Mouse (Mus musculus): ENCODE data around the gene Wfdc1.

Gene Wfdc1

GRCm38 (mm10) chr8:119637381-119637780, 28.8 kb upstream of the Wfdc1 start:
- no peak for DNase-seq (ENCODE audit: extremely low read depth, insufficient read length, low spot score)

GRCm38 (mm10) chr8:119638261-119638660, 27.9 kb upstream of the Wfdc1 start:
- DNase-seq (ENCODE audit: extremely low read depth, insufficient read length, low spot score), result no peak

- no peak for DNase-seq (ENCODE audit: extremely low read depth, insufficient read length, low spot score)
Measured at GRCm38 (mm10) chr8:119639798-119640197, 26.4 kb upstream of the Wfdc1 start.

GRCm38 (mm10) chr8:119641058-119641457, 25.1 kb upstream of the Wfdc1 start:
- no peak for DNase-seq (ENCODE audit: extremely low read depth, insufficient read length, low spot score)

- no peak for DNase-seq (ENCODE audit: extremely low read depth, insufficient read length, low spot score)
Measured at GRCm38 (mm10) chr8:119642960-119643359, 23.2 kb upstream of the Wfdc1 start.

GRCm38 (mm10) chr8:119644429-119644960, 21.7 kb upstream of the Wfdc1 start:
- no peak for DNase-seq (ENCODE audit: extremely low read depth, insufficient read length, low spot score)

GRCm38 (mm10) chr8:119644981-119645597, 21.1 kb upstream of the Wfdc1 start:
- no peak for DNase-seq (ENCODE audit: extremely low read depth, insufficient read length, low spot score)

- no peak for DNase-seq (ENCODE audit: extremely low read depth, insufficient read length, low spot score)
Measured at GRCm38 (mm10) chr8:119646197-119646596, 20.0 kb upstream of the Wfdc1 start.

GRCm38 (mm10) chr8:119646846-119647245, 19.3 kb upstream of the Wfdc1 start:
- DNase-seq (ENCODE audit: extremely low read depth, insufficient read length, low spot score), result no peak

- no peak for DNase-seq (ENCODE audit: extremely low read depth, insufficient read length, low spot score)
Measured at GRCm38 (mm10) chr8:119651324-119651723, 14.8 kb upstream of the Wfdc1 start.

- no peak for DNase-seq (ENCODE audit: extremely low read depth, insufficient read length, low spot score)
Measured at GRCm38 (mm10) chr8:119656709-119657464, 9.3 kb upstream of the Wfdc1 start.

- peak; percentile 43 for DNase-seq (ENCODE audit: extremely low read depth, insufficient read length, low spot score)
Measured at GRCm38 (mm10) chr8:119661081-119661480, 5.1 kb upstream of the Wfdc1 start.

- no peak for DNase-seq (ENCODE audit: extremely low read depth, insufficient read length, low spot score)
Measured at GRCm38 (mm10) chr8:119661892-119662291, 4.3 kb upstream of the Wfdc1 start.

GRCm38 (mm10) chr8:119663440-119663839, 2.7 kb upstream of the Wfdc1 start:
- no peak for DNase-seq (ENCODE audit: extremely low read depth, insufficient read length, low spot score)

GRCm38 (mm10) chr8:119665270-119665669, 895 bp upstream of the Wfdc1 start:
- no peak for DNase-seq (ENCODE audit: extremely low read depth, insufficient read length, low spot score)

- no peak for DNase-seq (ENCODE audit: extremely low read depth, insufficient read length, low spot score)
Measured at GRCm38 (mm10) chr8:119668447-119668846, 2.3 kb downstream of the Wfdc1 start.

GRCm38 (mm10) chr8:119669284-119669683, 3.1 kb downstream of the Wfdc1 start:
- no peak for DNase-seq (ENCODE audit: extremely low read depth, insufficient read length, low spot score)

- DNase-seq (ENCODE audit: extremely low read depth, insufficient read length, low spot score), result peak; percentile 48
Measured at GRCm38 (mm10) chr8:119670419-119671091, 4.4 kb downstream of the Wfdc1 start.

GRCm38 (mm10) chr8:119673976-119674555, 7.9 kb downstream of the Wfdc1 start:
- no peak for DNase-seq (ENCODE audit: extremely low read depth, insufficient read length, low spot score)

GRCm38 (mm10) chr8:119675457-119675856, 9.3 kb downstream of the Wfdc1 start:
- no peak for DNase-seq (ENCODE audit: extremely low read depth, insufficient read length, low spot score)

GRCm38 (mm10) chr8:119676389-119676788, 10.2 kb downstream of the Wfdc1 start:
- peak; percentile 39 for DNase-seq (ENCODE audit: extremely low read depth, insufficient read length, low spot score)

Data from 3134 (cell line).